Comparison of ENCODE assay signal across 25 mouse cellular contexts in the genomic region with DNA sequence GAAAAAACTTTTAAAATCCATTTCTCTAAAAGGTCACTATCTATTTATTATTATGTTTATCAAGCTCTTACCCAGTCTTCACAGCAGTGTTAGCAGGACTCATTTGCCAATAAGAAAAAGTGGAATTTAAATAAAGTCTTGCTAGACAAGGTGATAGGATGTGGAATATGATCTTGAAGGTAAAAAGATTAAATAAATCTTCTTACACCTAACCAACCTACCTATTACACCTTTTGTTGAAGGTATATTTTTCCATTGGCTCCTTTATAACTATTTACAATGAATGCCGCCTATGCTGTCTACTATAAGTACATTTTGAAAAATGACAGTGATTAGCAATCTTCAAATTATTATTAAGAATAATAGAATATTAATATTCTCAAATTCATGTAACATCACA. TPM values are rescaled to one million over a fixed set of nuclear protein-coding genes. Genes with fewer than 3 reads are reported as not detected.
"Had no signal": no experiment of that assay in that cellular context is flagged by ENCODE, and none has a peak within 500 bp of the region (broad histone marks: within the 10 kb centered on the region; RNA-seq: fewer than 3 reads in every experiment).

Gene Ugt2a1, minus strand, starts transcription at position 101 of the 400 bp plus-strand sequence.

- H3K4me2 ChIP-seq: neural tube, embryonic 12.5 days; neural tube, embryonic 13.5 days; neural tube, embryonic 15.5 days; stomach, embryonic 15.5 days had no signal

- H3K4me3 ChIP-seq: neural tube, embryonic 12.5 days; neural tube, embryonic 13.5 days; neural tube, embryonic 15.5 days; stomach, embryonic 15.5 days had no signal

- DNase-seq: retina, postnatal 1 day; right cerebral cortex, adult 18-20 months; right cerebral cortex, postnatal 14 days; right cerebral cortex, postnatal 25 days; right cerebral cortex, postnatal 4 days; spleen, adult 18-20 months; thymus, adult 18-20 months; thymus, adult 2 months; thymus, postnatal 14 days; thymus, postnatal 25 days; thymus, postnatal 36 days; thymus, postnatal 4 days had no signal

- H3K27me3 ChIP-seq: neural tube, embryonic 12.5 days; neural tube, embryonic 13.5 days; neural tube, embryonic 15.5 days; stomach, embryonic 15.5 days had no signal

- H3K4me1 ChIP-seq: neural tube, embryonic 12.5 days; neural tube, embryonic 13.5 days; neural tube, embryonic 15.5 days; stomach, embryonic 15.5 days had no signal

- H3K27ac ChIP-seq: neural tube, embryonic 12.5 days; neural tube, embryonic 13.5 days; neural tube, embryonic 15.5 days; stomach, embryonic 15.5 days; stomach, postnatal 0 days had no signal

- H3K9me3 ChIP-seq: neural tube, embryonic 12.5 days; neural tube, embryonic 13.5 days; neural tube, embryonic 15.5 days; stomach, embryonic 15.5 days had no signal

- H3K9ac ChIP-seq: neural tube, embryonic 12.5 days; neural tube, embryonic 13.5 days; neural tube, embryonic 15.5 days; stomach, embryonic 15.5 days had no signal

- H3K36me3 ChIP-seq: neural tube, embryonic 12.5 days; neural tube, embryonic 13.5 days; neural tube, embryonic 15.5 days; stomach, embryonic 15.5 days had no signal

RNA-seq across cellular contexts. Expression of gene Ugt2a1, which starts in this region (rescaled TPM):
- polyA plus RNA-seq: neural tube, embryonic 12.5 days; neural tube, embryonic 13.5 days; neural tube, embryonic 14.5 days; neural tube, embryonic 15.5 days; small intestine, adult 2 months; spleen, adult 2 months; stomach, embryonic 14.5 days; stomach, embryonic 15.5 days; stomach, embryonic 16.5 days; stomach, postnatal 0 days; testis, adult 2 months; thymus, adult 2 months; thymus, postnatal 0 days; urinary bladder, adult 2 months had no signal
